Mouse (Mus musculus) forebrain, embryonic 14.5 days (tissue): ENCODE measurements around the gene Glg1. TPM values are rescaled to one million over a fixed set of nuclear protein-coding genes. Genes with fewer than 3 reads are reported as not detected.

ENCODE experiments used
- ATAC-seq: fragments of 200-750 bp; cut with Nextera tagmentation; 2 replicates; pipeline ENCODE4 v1.8.0; 2017; ENCODE audit warnings: mild to moderate bottlenecking, moderate library complexity
- DNase-seq: peaks from one replicate; pipeline ENCODE4 v3.0.0-alpha.2; 2015; ENCODE audit warnings: low spot score
- H3K27ac ChIP-seq: fragments of 300-500 bp; sonication (generic); 2 replicates; pipeline ENCODE4 v1.5.1; 2014; ENCODE audit warnings: low read depth, mild to moderate bottlenecking, control low read depth, low read length, moderate library complexity
- H3K27me3 ChIP-seq: fragments of 300-500 bp; sonication (generic); replicated peaks from 2 replicates; pipeline ENCODE4 v1.6.1; 2014; ENCODE audit warnings: low read length, control low read depth, mixed read lengths; ENCODE audit not compliant: control insufficient read depth, insufficient read depth
- H3K36me3 ChIP-seq: fragments of 300-500 bp; sonication (generic); 2 replicates; pipeline ENCODE4 v1.6.1; 2014; ENCODE audit warnings: low read length, control low read depth; ENCODE audit not compliant: control insufficient read depth, insufficient read depth
- H3K4me1 ChIP-seq: fragments of 300-500 bp; sonication (generic); 2 replicates; pipeline ENCODE4 v1.6.1; 2014; ENCODE audit warnings: antibody characterized with exemption, low read length, control low read depth; ENCODE audit not compliant: control insufficient read depth, insufficient read depth
- H3K4me2 ChIP-seq: fragments of 300-500 bp; sonication (generic); 2 replicates; pipeline ENCODE4 v1.6.1; 2014; ENCODE audit warnings: mild to moderate bottlenecking, control low read depth, low read length
- H3K4me3 ChIP-seq: fragments of 300-500 bp; sonication (generic); 2 replicates; pipeline ENCODE4 v1.5.1; 2014; ENCODE audit warnings: low read depth, low read length, control low read depth
- H3K9ac ChIP-seq: fragments of 300-500 bp; sonication (generic); 2 replicates; pipeline ENCODE4 v1.6.1; 2014; ENCODE audit warnings: mild to moderate bottlenecking, low read length, control low read depth, moderate library complexity
- H3K9me3 ChIP-seq: fragments of 300-500 bp; sonication (generic); replicated peaks from 2 replicates; pipeline ENCODE4 v1.6.1; 2016; ENCODE audit warnings: low read length, control low read depth, mixed read lengths; ENCODE audit not compliant: control insufficient read depth
- WGBS: fragments of 180-500 bp; shearing (Covaris S2); extraction: QIAGEN DNeasy Blood & Tissue Kit; methylation state at CpG from one replicate; pipeline ENCODE4 v1.1.7; 2014; 5-methylcytosine and 5-hydroxymethylcytosine counted together
- polyA plus RNA-seq: library from polyadenylated mRNA; unstranded; fragments of >200 nt; fragmentation: Nextera tagmentation; extraction: Ambion mirVana; gene quantifications from 2 replicates; pipeline ENCODE4 v1.2.1, GENCODE M21; 2014

Gene Glg1
- polyA plus RNA-seq, 1 experiment from 2014 or later: 65.2 TPM

GRCm38 (mm10) chr8:111233730-111234129 is 25.3 kb downstream of the Glg1 start:
- Histone ChIP-seq H3K36me3 (no peaks in the 10 kb centered on the region), H3K27me3 (no peaks in the 10 kb centered on the region), H3K27ac (no peak overlapping the region), H3K4me3 (no peak overlapping the region), H3K9me3 (no peaks in the 10 kb centered on the region), H3K9ac (no peak overlapping the region), H3K4me1 (no peaks in the 10 kb centered on the region), H3K4me2 (no peak overlapping the region)
- ATAC-seq (no peak), DNase-seq (no peak)
- 86% methylated on average over 2 of the region's 2 CpGs for WGBS

GRCm38 (mm10) chr8:111224153-111224552 is 34.9 kb downstream of the Glg1 start:
- H3K4me1 ChIP-seq: peaks cover 4% of the 10 kb centered on the region; the same call in 1 of the 2 replicates
- H3K4me3 ChIP-seq: no peak overlapping the region
- no peak overlapping the region for H3K4me2 ChIP-seq
- 22% methylated on average over 5 of the region's 5 CpGs for WGBS
- no peak overlapping the region for H3K27ac ChIP-seq
- DNase-seq: peak; percentile 65
- no peaks in the 10 kb centered on the region for H3K27me3 ChIP-seq
- ATAC-seq: no peak
- H3K36me3 ChIP-seq: no peaks in the 10 kb centered on the region
- H3K9me3 ChIP-seq: no peaks in the 10 kb centered on the region
- no peak overlapping the region for H3K9ac ChIP-seq

GRCm38 (mm10) chr8:111218107-111218506 is 40.9 kb downstream of the Glg1 start:
- H3K4me2 ChIP-seq: no peak overlapping the region
- no peak overlapping the region for H3K4me3 ChIP-seq
- no peaks in the 10 kb centered on the region; the same call in 1 of the 2 replicates for H3K4me1 ChIP-seq
- H3K36me3 ChIP-seq: no peaks in the 10 kb centered on the region
- H3K9ac ChIP-seq: no peak overlapping the region
- H3K27me3 ChIP-seq: no peaks in the 10 kb centered on the region
- 53% methylated on average over 3 of the region's 3 CpGs for WGBS
- DNase-seq (peak; percentile 85), ATAC-seq (peak; percentile 88)
- no peak overlapping the region for H3K27ac ChIP-seq
- H3K9me3 ChIP-seq: no peaks in the 10 kb centered on the region

GRCm38 (mm10) chr8:111213406-111213805 is 45.6 kb downstream of the Glg1 start:
- Histone ChIP-seq H3K36me3 (no peaks in the 10 kb centered on the region), H3K9me3 (no peaks in the 10 kb centered on the region), H3K27ac (no peak overlapping the region), H3K4me1 (no peaks in the 10 kb centered on the region; the same call in 1 of the 2 replicates), H3K4me3 (no peak overlapping the region), H3K27me3 (no peaks in the 10 kb centered on the region), H3K4me2 (no peak overlapping the region), H3K9ac (no peak overlapping the region)
- no peak for ATAC-seq
- 91% methylated on average over 5 of the region's 5 CpGs for WGBS
- DNase-seq: no peak

- no peak overlapping the region for H3K9ac ChIP-seq
- ATAC-seq (no peak), DNase-seq (no peak)
- no peak overlapping the region for H3K27ac ChIP-seq
- no peaks in the 10 kb centered on the region for H3K9me3 ChIP-seq
- 99% methylated on average over 2 of the region's 2 CpGs for WGBS
- H3K4me1 ChIP-seq: no peaks in the 10 kb centered on the region
- no peaks in the 10 kb centered on the region for H3K36me3 ChIP-seq
- no peaks in the 10 kb centered on the region for H3K27me3 ChIP-seq
- H3K4me3 ChIP-seq: no peak overlapping the region
- no peak overlapping the region for H3K4me2 ChIP-seq
Measured at GRCm38 (mm10) chr8:111211180-111211579, 47.8 kb downstream of the Glg1 start.

- Histone ChIP-seq H3K9ac (no peak overlapping the region), H3K4me2 (no peak overlapping the region), H3K4me3 (no peak overlapping the region), H3K36me3 (no peaks in the 10 kb centered on the region), H3K9me3 (no peaks in the 10 kb centered on the region), H3K27me3 (no peaks in the 10 kb centered on the region), H3K4me1 (no peaks in the 10 kb centered on the region), H3K27ac (no peak overlapping the region)
- ATAC-seq (no peak), DNase-seq (no peak)
Measured at GRCm38 (mm10) chr8:111209874-111210273, 49.1 kb downstream of the Glg1 start.

GRCm38 (mm10) chr8:111206321-111206720 is 52.7 kb downstream of the Glg1 start:
- no peaks in the 10 kb centered on the region for H3K9me3 ChIP-seq
- WGBS: 91% methylated on average over 6 of the region's 6 CpGs
- DNase-seq (no peak), ATAC-seq (no peak)
- no peak overlapping the region for H3K27ac ChIP-seq
- H3K27me3 ChIP-seq: no peaks in the 10 kb centered on the region
- no peak overlapping the region for H3K4me2 ChIP-seq
- no peak overlapping the region for H3K4me3 ChIP-seq
- no peaks in the 10 kb centered on the region for H3K36me3 ChIP-seq
- no peaks in the 10 kb centered on the region for H3K4me1 ChIP-seq
- H3K9ac ChIP-seq: no peak overlapping the region

- WGBS: 92% methylated on average over 6 of the region's 6 CpGs
- no peak overlapping the region for H3K27ac ChIP-seq
Measured at GRCm38 (mm10) chr8:111205033-111205432, 54.0 kb downstream of the Glg1 start.

GRCm38 (mm10) chr8:111203341-111203740 is 55.7 kb downstream of the Glg1 start:
- 0 out of 2 replicates have a peak, but pooled peaks cover 3% of the 10 kb centered on the region for H3K36me3 ChIP-seq
- H3K27me3 ChIP-seq: no peaks in the 10 kb centered on the region
- WGBS: 83% methylated on average over 2 of the region's 2 CpGs
- H3K9me3 ChIP-seq: no peaks in the 10 kb centered on the region
- no peak for DNase-seq
- H3K9ac ChIP-seq: no peak overlapping the region
- H3K27ac ChIP-seq: no peak overlapping the region
- no peak overlapping the region for H3K4me2 ChIP-seq
- H3K4me3 ChIP-seq: no peak overlapping the region
- no peaks in the 10 kb centered on the region for H3K4me1 ChIP-seq
- no peak for ATAC-seq

More at GRCm38 (mm10) chr8:111205033-111205432, 54.0 kb downstream of the Glg1 start:
- H3K27me3 ChIP-seq: no peaks in the 10 kb centered on the region
- DNase-seq: no peak
- H3K36me3 ChIP-seq: no peaks in the 10 kb centered on the region
- H3K4me2 ChIP-seq: no peak overlapping the region
- H3K4me3 ChIP-seq: no peak overlapping the region
- no peaks in the 10 kb centered on the region for H3K9me3 ChIP-seq
- no peak overlapping the region for H3K9ac ChIP-seq
- no peak for ATAC-seq
- no peaks in the 10 kb centered on the region for H3K4me1 ChIP-seq
